9 mouse cellular contexts compared by ENCODE assay signal in genomic region chr15:102511285-102511833, GRCm38 (mm10). TPM values are rescaled to one million over a fixed set of nuclear protein-coding genes. Genes with fewer than 3 reads are reported as not detected.
DNase-seq lines count a peak whose midpoint lies in the region; ATAC-seq lines count a peak whose summit lies in the region.
"Had no signal": no experiment of that assay in that cellular context is flagged by ENCODE, and none has a peak within 500 bp of the region (broad histone marks: within the 10 kb centered on the region; RNA-seq: fewer than 3 reads in every experiment).

No protein-coding gene starts in this region.

- peaks cover 71% of the 10 kb centered on the region for H3K4me1 ChIP-seq in forebrain, embryonic 12.5 days
- H3K4me1 ChIP-seq in limb, embryonic 13.5 days = peaks cover 59% of the 10 kb centered on the region

- no peaks in the 10 kb centered on the region for H3K9me3 ChIP-seq in forebrain, embryonic 12.5 days
- no peaks in the 10 kb centered on the region for H3K9me3 ChIP-seq in limb, embryonic 13.5 days

- H3K4me3 ChIP-seq in forebrain, embryonic 12.5 days (replicated peaks) = peak overlapping the region; percentile 59; the same call in 1 of the 2 replicates
- peak overlapping the region; percentile 62 for H3K4me3 ChIP-seq in limb, embryonic 13.5 days

- H3K4me2 ChIP-seq in forebrain, embryonic 12.5 days = peak overlapping the region; percentile 71
- peak overlapping the region; percentile 79 for H3K4me2 ChIP-seq in limb, embryonic 13.5 days (replicated peaks)

- peak; percentile 59 for DNase-seq in left cerebral cortex, postnatal 4 days
- DNase-seq in left cerebral cortex, adult 9 months (ENCODE audit: low spot score in 2 of 2) = no peak
- DNase-seq in splenic B cell, adult 2 months (ENCODE audit: low read depth, low spot score) = peak; percentile 28
- no peak for DNase-seq in urinary bladder, postnatal 14 days (ENCODE audit: low spot score)
- DNase-seq in left cerebral cortex, postnatal 36 days (ENCODE audit: low spot score in 2 of 2) = no peak
- DNase-seq in layer of hippocampus, postnatal 36 days = no peak

- 15% methylated on average over 6 of the region's 6 CpGs for WGBS in forebrain, embryonic 12.5 days
- 7% methylated on average over 6 of the region's 6 CpGs for WGBS in limb, embryonic 13.5 days

- peaks cover 12% of the 10 kb centered on the region for H3K36me3 ChIP-seq in forebrain, embryonic 12.5 days (replicated peaks)
- H3K36me3 ChIP-seq in limb, embryonic 13.5 days = 0 out of 2 replicates have a peak, but pooled peaks cover 10% of the 10 kb centered on the region
- H3K36me3 ChIP-seq in splenic B cell, adult 2 months (ENCODE audit: control insufficient read depth, insufficient read depth, low read length, poor library complexity, severe bottlenecking) = no peaks in the 10 kb centered on the region

- H3K27me3 ChIP-seq in forebrain, embryonic 12.5 days = no peaks in the 10 kb centered on the region
- no peaks in the 10 kb centered on the region for H3K27me3 ChIP-seq in limb, embryonic 13.5 days
- no peaks in the 10 kb centered on the region for H3K27me3 ChIP-seq in splenic B cell, adult 2 months (ENCODE audit: control insufficient read depth, insufficient read depth, low read length, poor library complexity, severe bottlenecking)

- peak overlapping the region; percentile 90 for H3K27ac ChIP-seq in forebrain, embryonic 12.5 days
- peak overlapping the region; percentile 64; the same call in 1 of the 2 replicates for H3K27ac ChIP-seq in limb, embryonic 13.5 days

- ATAC-seq in forebrain, embryonic 12.5 days (ENCODE audit: low FRiP score) = no peak
- ATAC-seq in limb, embryonic 13.5 days (ENCODE audit: low FRiP score, low read depth) = no peak; the same call in 1 of the 2 replicates

- peak overlapping the region; percentile 30; the same call in 1 of the 2 replicates for H3K9ac ChIP-seq in forebrain, embryonic 12.5 days
- peak overlapping the region; percentile 71 for H3K9ac ChIP-seq in limb, embryonic 13.5 days

- intact Hi-C loops in left cerebral cortex, postnatal 4 days (cut with DNase I) = no loop called here
- intact Hi-C loops in left cerebral cortex, postnatal 36 days (cut with DNase I) = no loop called here

RNA-seq across cellular contexts. Expression of gene Map3k12, which starts 5.5 kb away (rescaled TPM):
- 10 to 100 TPM; 90.1 to 93.0 TPM for total RNA-seq in left cerebral cortex, postnatal 4 days (2021)
- 39.4 and 40.1 TPM in 2 replicates for polyA plus RNA-seq in forebrain, embryonic 12.5 days (2016; fragmentation: Nextera tagmentation; extraction: Ambion mirVana)
- polyA plus RNA-seq in limb, embryonic 13.5 days (2015; fragmentation: Nextera tagmentation; extraction: Ambion mirVana) = 22.4 and 24.5 TPM in 2 replicates
- 10 to 100 TPM; 96.4 to 98.8 TPM for total RNA-seq in left cerebral cortex, postnatal 36 days (2021)
- total RNA-seq in layer of hippocampus, postnatal 36 days (2021) = 100 to 1,000 TPM in 1 of 2 experiments, 10 to 100 TPM in 1; 96.4 to 103 TPM

RNA-seq across cellular contexts. Expression of gene Tarbp2, which starts 6.6 kb away (rescaled TPM):
- 10 to 100 TPM; 71.4 to 72.0 TPM for total RNA-seq in left cerebral cortex, postnatal 4 days (2021)
- polyA plus RNA-seq in forebrain, embryonic 12.5 days (2016; fragmentation: Nextera tagmentation; extraction: Ambion mirVana) = 91.9 and 93.5 TPM in 2 replicates
- polyA plus RNA-seq in limb, embryonic 13.5 days (2015; fragmentation: Nextera tagmentation; extraction: Ambion mirVana) = 101 and 107 TPM in 2 replicates
- total RNA-seq in left cerebral cortex, postnatal 36 days (2021) = 10 to 100 TPM; 30.7 to 36.3 TPM
- 10 to 100 TPM; 32.2 to 36.9 TPM for total RNA-seq in layer of hippocampus, postnatal 36 days (2021)

RNA-seq across cellular contexts. Expression of gene Gm10337, which starts 7.8 kb away (rescaled TPM):
- total RNA-seq in left cerebral cortex, postnatal 4 days (2021) = not detected
- 3.9 and 7.9 TPM in 2 replicates for polyA plus RNA-seq in forebrain, embryonic 12.5 days (2016; fragmentation: Nextera tagmentation; extraction: Ambion mirVana)
- polyA plus RNA-seq in limb, embryonic 13.5 days (2015; fragmentation: Nextera tagmentation; extraction: Ambion mirVana) = 2.5 and 7.5 TPM in 2 replicates
- not detected for total RNA-seq in left cerebral cortex, postnatal 36 days (2021)
- total RNA-seq in layer of hippocampus, postnatal 36 days (2021) = not detected
- total RNA-seq: layer of hippocampus, postnatal 14 days had no signal

RNA-seq across cellular contexts. Expression of gene Npff, which starts 13.4 kb away (rescaled TPM):
- total RNA-seq in left cerebral cortex, postnatal 4 days (2021) = 1 to 10 TPM; 3.9 to 5.0 TPM
- polyA plus RNA-seq in forebrain, embryonic 12.5 days (2016; fragmentation: Nextera tagmentation; extraction: Ambion mirVana) = 2.7 and 2.9 TPM in 2 replicates
- polyA plus RNA-seq in limb, embryonic 13.5 days (2015; fragmentation: Nextera tagmentation; extraction: Ambion mirVana) = 2.9 and 3.4 TPM in 2 replicates
- 1 to 10 TPM; 1.8 to 5.1 TPM for total RNA-seq in left cerebral cortex, postnatal 36 days (2021)
- 1 to 10 TPM; 3.7 to 4.3 TPM for total RNA-seq in layer of hippocampus, postnatal 36 days (2021)

RNA-seq across cellular contexts. Expression of gene Pcbp2, which starts 41.0 kb away (rescaled TPM):
- total RNA-seq in left cerebral cortex, postnatal 4 days (2021) = 100 to 1,000 TPM; 546 to 548 TPM
- 191 and 192 TPM in 2 replicates for polyA plus RNA-seq in forebrain, embryonic 12.5 days (2016; fragmentation: Nextera tagmentation; extraction: Ambion mirVana)
- polyA plus RNA-seq in limb, embryonic 13.5 days (2015; fragmentation: Nextera tagmentation; extraction: Ambion mirVana) = 262 and 273 TPM in 2 replicates
- total RNA-seq in left cerebral cortex, postnatal 36 days (2021) = 100 to 1,000 TPM; 467 to 505 TPM
- 100 to 1,000 TPM; 448 to 513 TPM for total RNA-seq in layer of hippocampus, postnatal 36 days (2021)

Comparison
In these comparisons a context has a peak if more than half of its experiments do, and no peak if none do; other contexts are left out.
1. DNase-seq: peak in left cerebral cortex, postnatal 4 days (single experiment) and splenic B cell, adult 2 months (single experiment); none in left cerebral cortex, adult 9 months (0 of 2), urinary bladder, postnatal 14 days (single experiment), left cerebral cortex, postnatal 36 days (0 of 2) and layer of hippocampus, postnatal 36 days (0 of 2).